Mouse (Mus musculus): ENCODE measurements at regions not wholly inside any gene's neighbourhood (a gene's known extent, or its start where the extent isn't known, plus 50 kb on each side); places are given as distances from the start of the nearest gene placed in this dataset.

GRCm38 (mm10) chr9:84923966-84924365 is 388.6 kb upstream of the Gm11114 start:
- DNase-seq (ENCODE audit: low read depth, low spot score): no peak

DNA sequence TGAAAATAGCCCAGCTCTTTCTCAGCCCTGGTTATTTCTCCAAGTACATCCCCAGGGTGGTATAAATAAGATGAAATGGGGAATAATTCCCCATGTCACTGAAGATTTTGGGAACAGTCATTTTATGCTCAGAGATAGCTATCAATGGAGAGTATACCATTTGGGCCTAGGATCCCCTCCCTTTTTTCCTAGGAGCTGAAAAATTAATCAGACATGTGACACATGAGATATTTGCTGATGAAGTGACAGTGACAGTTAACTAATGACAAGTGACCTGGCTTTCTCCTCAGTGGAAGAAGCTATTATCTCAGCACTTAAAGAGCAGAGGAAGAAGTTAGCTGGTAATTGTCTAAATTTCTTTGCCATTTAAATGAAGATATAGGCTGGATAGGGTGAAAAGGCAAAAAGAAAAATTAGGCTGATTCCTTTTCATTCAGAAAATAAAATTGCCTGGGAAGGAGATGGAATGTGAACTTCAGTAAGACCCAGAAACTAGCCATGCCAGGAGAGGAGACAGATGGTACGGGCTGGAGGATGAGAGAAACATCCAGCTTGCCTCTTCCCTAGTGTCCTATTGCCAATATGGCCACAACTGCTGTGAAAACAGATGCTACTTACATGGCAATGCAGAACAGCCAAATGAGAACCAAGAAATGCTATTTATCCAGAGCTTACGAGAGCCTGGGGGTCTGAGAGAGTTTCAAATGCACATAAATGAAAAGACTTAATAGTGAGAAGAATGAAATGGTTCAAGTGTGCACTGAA is 376.1 kb upstream of the Gm11114 start:
- DNase-seq (ENCODE audit: low read depth, low spot score): no peak

DNA sequence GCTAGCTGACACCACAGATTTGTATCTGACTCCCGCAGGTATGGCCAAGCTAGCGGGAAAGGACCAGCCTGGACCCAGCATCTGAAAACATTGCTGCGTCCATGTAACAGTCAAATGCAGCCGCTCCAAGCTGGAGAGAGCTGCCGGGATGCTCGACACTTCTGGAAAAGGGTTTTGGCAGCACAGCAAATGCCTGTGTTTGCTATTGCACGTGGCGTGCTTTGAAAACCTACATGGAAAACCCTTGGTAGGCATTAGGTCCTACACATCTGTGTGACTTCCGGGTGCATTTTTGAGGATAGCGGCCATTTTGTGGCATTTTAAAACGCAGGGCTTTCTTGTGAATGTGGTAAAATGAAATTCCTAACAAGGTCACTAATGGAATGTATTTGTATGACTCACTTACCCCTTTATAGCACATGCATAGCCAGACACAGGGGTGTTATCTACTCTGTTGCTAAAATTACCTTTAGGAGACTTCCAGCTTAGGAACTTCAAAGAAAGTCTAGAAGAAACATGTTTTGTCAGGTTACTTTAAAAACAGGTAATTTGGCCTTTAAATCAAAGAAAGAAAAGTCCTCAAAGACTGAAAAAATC is 345.9 kb upstream of the Gm11114 start:
- no peak for DNase-seq (ENCODE audit: low read depth, low spot score)

GRCm38 (mm10) chr9:84969975-84970608 is 342.5 kb upstream of the Gm11114 start:
- peak; percentile 9 for DNase-seq (ENCODE audit: low read depth, low spot score)

- DNase-seq (ENCODE audit: low read depth, low spot score): no peak
Measured at GRCm38 (mm10) chr9:84977470-84977869, 335.1 kb upstream of the Gm11114 start.

- DNase-seq (ENCODE audit: low read depth, low spot score): no peak
Measured at GRCm38 (mm10) chr9:85003414-85003813, 309.2 kb upstream of the Gm11114 start.

DNA sequence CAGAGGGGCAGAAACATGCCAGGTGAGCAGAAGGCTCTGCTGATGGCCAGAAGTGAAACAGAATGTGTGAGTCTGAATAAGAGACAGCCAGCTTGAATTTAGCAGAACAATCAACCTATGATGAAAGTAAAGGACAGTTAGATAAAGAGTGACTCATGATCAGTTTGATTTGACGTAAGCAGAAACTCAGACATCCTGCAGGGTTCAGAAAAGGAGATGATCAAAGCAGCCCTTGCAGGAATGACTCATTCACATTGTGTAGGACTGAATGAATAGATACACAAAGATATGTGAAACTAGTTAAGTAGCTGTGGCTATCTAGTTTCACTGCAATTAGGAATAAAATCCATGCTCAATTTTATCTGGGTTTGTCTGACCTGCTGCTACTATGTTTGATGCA is 301.2 kb upstream of the Gm11114 start:
- DNase-seq (ENCODE audit: low read depth, low spot score): peak; percentile 15

GRCm38 (mm10) chr9:85048112-85048978 is 264.2 kb upstream of the Gm11114 start:
- DNase-seq (ENCODE audit: low read depth, low spot score): no peak

DNA sequence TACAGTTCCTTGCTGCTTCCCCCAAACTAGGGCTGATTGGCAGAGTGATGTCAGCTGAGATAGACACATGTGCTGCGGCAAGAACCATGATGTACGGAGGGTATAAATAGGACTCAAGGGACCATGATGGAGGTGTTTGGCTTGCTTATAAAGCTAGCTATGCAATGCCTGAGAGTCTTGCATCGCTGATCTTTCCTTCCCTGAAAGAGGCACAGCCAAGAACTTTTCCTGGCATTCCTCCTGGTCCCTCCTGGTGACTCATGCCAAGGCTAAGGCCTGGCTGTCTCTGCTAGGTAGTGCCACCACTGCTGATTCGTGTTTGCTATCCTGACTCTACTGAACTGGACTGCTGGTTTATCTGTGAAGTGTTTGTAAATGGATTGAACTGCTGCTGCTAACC is 260.0 kb upstream of the Gm11114 start:
- no peak for DNase-seq (ENCODE audit: low read depth, low spot score)

- no peak for DNase-seq (ENCODE audit: low read depth, low spot score)
Measured at GRCm38 (mm10) chr9:85079975-85080374, 232.6 kb upstream of the Gm11114 start.

GRCm38 (mm10) chr9:85088556-85089338 is 223.8 kb upstream of the Gm11114 start:
- no peak for DNase-seq (ENCODE audit: low read depth, low spot score)

- no peak for DNase-seq (ENCODE audit: low read depth, low spot score)
Measured at GRCm38 (mm10) chr9:85090297-85090696, 222.3 kb upstream of the Gm11114 start.

GRCm38 (mm10) chr9:85095234-85095633 is 217.3 kb upstream of the Gm11114 start:
- DNase-seq (ENCODE audit: low read depth, low spot score): no peak

DNA sequence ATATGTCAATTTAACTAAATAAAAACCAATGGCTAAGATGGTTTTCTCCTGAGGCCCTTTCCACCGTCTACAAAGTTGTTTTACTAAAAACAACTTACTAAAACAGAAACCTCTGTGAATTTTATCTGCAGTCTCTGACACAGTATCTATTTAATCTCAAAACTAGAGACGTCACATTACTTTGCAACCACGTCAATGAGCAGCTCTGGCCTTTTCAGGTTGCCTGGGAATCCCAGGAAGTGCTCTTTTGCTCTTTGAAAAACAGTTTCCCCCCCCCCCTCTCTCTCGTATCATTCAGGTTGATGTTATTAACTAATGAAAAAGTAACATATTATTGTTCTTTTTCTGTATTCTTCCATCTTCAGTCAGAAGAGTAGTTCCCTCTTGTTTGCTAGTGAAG is 216.1 kb upstream of the Gm11114 start:
- peak; percentile 51 for DNase-seq (ENCODE audit: low read depth, low spot score)

DNA sequence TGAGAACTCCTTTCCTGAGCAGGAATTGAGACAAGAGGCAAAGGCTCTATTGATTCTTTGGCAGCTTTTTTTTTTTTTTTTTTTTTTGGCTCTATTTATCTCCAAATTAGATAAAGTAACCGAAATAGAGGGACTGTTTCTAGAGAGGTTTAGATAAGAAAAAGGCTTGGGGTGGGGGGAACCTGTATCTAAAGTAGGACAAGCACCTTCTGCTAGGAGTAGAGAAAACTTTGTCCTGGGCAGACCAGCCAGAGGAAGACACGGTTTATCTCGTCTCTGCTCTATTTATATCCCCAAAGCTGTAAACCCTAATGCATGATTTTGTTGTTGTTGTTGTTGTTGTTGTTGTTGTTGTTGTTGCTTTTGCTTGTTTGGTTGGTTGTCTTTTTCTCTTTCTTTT is 199.6 kb upstream of the Gm11114 start:
- DNase-seq (ENCODE audit: low read depth, low spot score): no peak

- no peak for DNase-seq (ENCODE audit: low read depth, low spot score)
Measured at GRCm38 (mm10) chr9:85114234-85114633, 198.3 kb upstream of the Gm11114 start.

GRCm38 (mm10) chr9:85120061-85120460 is 192.5 kb upstream of the Gm11114 start:
- DNase-seq (ENCODE audit: low read depth, low spot score): peak; percentile 49

DNA sequence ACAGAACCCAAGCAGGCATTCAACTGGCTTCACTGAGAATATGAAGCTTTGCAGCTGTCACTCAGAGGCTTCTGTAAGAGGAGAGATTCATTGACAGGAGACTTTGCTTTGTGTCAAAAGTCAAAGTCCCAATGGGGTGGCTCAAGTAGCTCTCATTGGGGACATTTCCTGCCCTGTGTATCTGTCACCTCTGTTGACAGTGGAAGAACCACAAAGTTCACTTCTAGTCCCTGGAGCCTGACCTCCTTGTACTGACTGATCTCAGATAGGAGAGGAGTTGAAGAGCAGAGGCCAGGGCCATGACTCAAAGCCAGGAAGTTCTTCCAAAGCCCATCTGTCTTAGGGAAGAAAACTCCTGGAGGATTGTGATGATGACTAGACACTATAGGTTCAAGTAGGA is 191.5 kb upstream of the Gm11114 start:
- no peak for DNase-seq (ENCODE audit: low read depth, low spot score)

DNA sequence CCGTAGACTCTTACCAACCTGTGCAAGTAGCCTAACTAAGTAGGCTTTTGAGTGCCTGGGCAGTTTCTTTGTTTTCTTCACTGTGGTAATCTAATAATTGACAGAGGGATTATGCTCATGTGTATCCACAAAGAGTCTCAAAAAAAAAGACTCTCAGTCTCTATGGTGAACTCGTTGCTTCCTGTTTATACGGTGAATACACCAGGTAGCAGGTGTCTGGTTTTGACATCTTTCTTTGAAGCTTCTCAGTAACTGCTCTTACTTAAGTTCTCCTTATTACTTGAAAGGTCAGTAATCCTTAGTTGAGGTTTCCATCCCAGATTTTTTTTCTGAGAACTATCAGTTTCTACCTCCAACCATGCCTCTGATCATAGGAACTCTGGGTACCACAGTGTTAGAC is 188.9 kb upstream of the Gm11114 start:
- DNase-seq (ENCODE audit: low read depth, low spot score): peak; percentile 21

DNA sequence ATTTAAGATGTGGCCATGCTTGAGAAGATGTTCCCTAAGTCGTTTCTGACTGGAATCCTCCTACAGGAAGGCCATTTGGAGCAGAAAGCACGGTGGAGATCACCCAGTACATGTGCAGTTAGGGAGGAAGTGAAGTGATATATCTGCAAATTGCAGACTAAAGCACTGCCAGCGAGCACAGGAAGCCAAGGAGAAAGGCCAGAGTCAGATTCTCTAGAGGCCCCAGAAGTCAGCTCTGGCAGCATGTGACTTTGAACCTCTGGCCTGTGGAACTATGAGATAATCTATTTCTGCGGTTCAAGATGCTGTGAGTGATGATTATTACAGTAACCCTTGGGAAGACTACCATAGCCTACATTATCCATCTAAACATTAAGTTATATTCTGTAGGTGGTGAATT is 186.8 kb upstream of the Gm11114 start:
- peak; percentile 38 for DNase-seq (ENCODE audit: low read depth, low spot score)

- no peak for DNase-seq (ENCODE audit: low read depth, low spot score)
Measured at GRCm38 (mm10) chr9:85126541-85126940, 186.0 kb upstream of the Gm11114 start.
